Mouse (Mus musculus): ENCODE results near the gene Slc25a43.
"Not testable (repeated sequence)": the region's sequence is repeated elsewhere in the genome, so short reads cannot be mapped to it uniquely, and the experiment has no call there.

The Slc25a43 gene

DNA sequence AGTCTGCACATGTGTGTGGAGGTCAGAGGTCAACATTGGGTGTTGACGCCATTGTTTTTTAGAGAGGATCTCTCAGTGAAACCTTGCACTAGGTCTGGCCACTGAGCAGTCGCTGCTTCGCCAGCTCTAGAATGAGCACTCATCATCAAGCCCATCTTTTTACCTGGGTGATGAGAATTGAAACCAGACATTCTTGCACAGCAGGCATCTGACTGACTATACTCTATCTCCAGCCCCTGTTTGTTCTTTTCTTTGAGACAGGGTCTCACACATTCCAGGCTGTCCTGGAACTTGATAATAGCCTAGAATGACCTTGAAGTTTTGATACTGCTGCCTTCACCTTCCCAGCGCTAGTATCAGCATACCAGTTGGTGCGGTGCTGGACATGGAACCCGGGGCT is 29.1 kb downstream of the Slc25a43 start:
- intact Hi-C loops (cut with DNase I): no loop called here

DNA sequence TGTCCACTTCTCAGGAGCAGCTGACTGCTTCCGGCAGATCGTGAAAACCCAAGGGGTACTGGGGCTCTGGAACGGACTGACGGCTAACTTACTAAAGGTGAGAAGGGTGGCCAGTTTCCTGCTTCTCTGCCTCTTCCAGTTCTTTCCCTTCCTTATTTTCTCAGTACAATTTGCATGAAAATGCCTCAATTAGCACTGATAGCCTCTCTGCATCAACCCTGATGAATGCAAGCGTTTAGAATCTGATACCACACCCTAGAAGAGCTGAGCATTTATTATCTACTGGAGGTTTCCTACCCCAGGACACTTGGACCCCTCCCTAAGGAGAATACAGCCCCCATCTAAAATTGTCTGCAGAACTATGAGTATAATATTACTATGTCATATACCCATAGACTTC is 32.1 kb downstream of the Slc25a43 start:
- intact Hi-C loops (cut with DNase I): no loop called here

DNA sequence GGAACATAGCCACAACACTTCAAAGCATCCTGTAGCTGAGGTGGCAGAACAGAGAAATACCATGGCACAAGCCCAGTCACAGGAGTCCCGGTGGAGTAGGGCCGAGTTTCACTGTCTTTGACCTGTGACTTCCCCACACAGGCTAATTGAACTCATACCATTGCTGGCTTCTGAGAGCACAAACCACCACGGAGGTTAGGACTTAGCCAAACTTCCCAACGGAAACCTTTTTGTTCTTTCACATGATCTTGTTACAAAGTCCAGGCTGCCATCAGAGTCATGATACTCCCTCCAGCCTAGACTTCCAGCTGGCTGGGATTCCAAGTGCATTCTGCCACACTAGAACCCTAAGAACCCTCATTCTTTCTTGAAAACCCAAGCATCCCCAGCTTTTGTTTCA is 34.2 kb downstream of the Slc25a43 start:
- intact Hi-C loops (cut with DNase I): no loop called here

DNA sequence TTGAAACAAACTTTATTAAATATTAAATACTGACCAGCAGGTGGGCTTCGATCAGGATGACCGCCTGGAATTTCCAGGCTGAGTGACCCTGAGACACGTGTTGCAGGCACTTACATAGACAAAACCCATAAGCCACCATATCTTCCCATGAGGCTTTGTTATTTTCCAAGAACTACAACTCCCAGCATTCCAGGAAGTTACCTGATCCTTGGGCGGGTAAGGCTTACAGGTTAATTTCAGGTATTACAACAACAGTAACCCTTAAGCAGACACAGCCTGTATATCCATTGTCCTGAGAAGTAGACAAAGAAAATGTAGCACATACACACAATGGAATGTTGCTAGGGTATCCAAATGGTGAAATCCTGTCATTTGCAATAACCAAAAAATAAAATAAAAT is 45.9 kb downstream of the Slc25a43 start:
- intact Hi-C loops (cut with DNase I): no loop called here

DNA sequence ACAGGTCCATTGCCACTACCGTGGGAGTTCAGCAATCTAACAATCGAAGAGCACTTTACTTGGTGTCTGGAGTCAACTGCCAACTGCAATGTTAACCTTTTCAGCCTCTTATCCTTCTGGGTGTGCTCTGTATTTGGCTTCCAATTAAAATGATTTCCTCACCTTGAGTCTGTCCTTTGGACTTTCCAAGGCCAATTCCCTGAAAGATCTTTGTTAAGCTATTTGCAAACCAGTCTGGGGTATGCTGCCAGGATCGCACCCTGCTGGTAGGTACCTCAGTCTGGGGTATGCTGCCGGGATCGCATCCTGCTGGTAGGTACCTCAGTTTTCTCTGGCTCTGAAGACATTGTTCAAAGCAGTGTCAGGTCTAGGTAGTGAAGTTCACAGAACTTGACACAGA is 51.1 kb downstream of the Slc25a43 start:
- intact Hi-C loops (cut with DNase I): no loop called here

DNA sequence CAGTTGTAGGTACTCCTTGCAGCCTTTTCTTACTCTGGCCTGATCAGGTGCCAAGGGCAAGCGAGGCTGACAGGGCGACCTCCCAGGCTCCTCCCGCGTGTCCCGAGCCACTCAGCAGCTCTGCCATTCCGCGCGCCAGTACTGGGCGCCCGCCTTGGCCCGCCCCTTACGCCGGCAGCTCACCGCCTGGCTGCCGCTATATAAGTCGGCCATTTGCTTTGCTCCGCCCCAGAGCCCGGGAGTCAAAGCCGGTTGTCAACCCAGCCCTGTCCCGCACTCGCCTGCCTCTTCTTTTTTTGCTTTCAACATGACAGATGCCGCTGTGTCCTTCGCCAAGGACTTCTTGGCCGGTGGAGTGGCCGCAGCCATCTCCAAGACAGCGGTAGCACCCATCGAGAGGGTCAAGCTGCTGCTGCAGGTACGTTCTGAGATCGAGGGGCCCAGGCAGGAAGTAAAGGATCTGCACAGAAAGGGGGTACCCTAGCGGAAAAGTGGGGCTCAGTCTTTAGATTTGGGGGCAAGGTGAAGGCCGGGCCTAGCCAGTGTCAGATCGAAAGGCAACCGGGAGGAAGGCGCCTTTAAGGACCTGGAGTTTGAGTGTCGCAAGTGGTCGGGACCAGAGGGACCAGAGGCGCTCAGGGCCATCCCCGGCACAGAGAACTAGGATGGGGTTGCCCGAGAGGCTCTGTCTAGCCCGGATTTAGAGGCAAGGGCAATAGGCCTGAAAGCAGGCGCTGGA is 52.1 kb downstream of the Slc25a43 start, which contains the start of gene Slc25a5:
Slc25a5 (plus strand) TSS at position 228 of the 739 bp plus-strand sequence.
- intact Hi-C loops (cut with DNase I): no loop called here

DNA sequence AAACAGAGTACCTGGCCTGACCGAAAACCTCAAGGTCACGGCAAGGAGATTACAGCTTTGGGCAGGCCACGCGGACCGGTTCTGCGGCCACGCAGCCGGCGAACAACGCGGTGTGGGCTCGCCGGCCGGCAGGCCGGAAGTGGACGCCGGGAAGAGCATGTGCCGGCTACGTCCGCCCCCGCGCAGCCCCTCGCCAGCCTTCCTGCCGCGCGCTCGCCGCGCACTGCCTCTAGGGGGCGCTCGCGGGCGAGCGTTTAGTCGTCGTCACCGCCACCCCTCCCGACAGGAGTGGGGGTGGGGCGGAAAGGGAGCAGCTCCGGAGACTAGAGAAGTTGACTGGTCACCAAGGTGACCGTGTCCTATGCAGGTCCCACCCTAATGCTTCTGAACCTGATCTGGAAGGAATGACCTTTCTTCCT is 52.7 kb downstream of the Slc25a43 start:
- intact Hi-C loops (cut with DNase I): no loop called here

DNA sequence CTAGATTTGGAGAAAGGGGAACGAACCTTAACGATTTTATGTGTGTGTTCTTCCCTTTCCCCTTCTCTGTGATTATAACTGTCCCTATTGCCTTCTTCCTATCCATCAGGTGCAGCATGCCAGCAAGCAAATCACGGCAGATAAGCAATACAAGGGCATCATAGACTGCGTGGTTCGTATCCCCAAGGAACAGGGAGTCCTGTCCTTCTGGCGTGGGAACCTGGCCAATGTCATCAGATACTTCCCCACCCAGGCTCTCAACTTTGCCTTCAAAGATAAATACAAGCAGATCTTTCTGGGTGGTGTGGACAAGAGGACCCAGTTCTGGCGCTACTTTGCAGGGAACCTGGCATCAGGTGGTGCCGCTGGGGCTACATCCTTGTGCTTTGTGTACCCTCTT is 53.3 kb downstream of the Slc25a43 start:
- intact Hi-C loops (cut with DNase I): not testable (repeated sequence)

DNA sequence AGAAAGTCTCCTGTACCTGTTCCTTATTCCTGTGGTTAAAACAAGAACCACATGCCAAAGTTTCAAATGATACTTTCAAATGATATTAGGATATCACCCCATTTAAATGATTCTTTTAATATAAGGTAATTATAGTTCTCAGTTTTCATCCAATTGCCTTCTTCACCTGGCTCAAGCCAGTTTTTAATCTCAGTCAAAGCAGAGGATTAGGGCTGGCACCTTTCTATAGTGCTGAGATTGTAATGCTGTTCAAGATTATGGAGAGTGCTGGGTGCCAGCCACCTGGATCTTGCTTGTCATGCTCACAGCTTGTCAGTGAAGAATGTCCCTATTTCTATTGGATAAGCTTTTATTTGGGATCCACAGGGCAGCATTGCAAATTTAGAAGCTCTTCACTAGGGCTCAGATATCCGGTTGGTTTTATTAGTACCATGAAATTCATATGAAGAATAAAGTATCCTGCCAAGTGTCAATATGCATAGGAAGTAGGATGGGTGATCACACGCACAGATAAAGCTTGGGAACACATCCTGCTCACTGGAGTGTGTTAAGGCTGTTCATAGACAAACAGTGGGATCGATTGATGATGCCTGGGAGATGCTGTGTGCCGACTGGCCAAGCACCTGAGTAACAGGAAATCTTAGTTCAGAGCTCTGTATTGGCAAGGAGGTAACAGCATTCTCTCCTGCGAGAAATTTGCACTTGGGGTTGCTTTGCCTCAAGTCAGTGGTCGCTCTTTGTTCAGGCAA is 55.8 kb downstream of the Slc25a43 start:
- intact Hi-C loops (cut with DNase I): no loop called here

DNA sequence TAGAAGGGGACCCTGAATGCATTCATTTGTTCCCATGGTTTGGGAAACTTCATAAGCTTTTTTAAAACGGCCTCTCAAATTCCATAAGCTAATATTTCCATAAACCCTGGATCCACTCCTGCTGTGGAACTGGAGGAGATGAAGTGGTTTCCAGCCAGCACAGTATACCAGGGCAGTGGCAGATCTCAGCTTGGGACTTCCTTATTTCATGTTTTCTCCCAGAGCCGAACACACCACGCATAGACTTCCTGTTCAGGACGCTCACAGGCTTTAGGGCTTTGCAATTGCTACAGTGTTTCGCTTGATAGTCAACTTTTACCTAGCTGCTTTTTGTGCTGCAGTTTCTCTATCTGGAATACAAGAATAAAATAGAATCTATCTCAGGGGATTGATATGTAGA is 59.7 kb downstream of the Slc25a43 start:
- intact Hi-C loops (cut with DNase I): no loop called here

DNA sequence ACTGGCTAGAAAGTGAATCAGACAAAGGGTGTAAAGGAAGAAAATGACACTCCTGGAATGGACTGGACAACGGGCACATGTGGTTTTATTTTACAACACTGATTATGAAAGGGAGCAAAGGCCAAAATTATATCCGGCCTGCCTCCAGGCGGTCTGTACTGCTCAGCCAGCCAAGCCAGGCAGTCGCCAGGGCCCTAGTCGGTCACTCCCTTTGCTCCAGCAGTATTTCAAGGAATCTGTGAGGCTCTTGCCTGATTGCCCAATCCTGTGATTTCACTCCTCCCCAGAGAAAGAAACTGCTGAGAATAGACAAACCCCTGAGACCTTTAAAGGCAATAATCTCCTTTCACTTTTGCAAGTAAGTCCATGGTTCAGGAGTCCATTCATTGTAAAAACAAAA is 60.7 kb downstream of the Slc25a43 start:
- intact Hi-C loops (cut with DNase I): no loop called here

DNA sequence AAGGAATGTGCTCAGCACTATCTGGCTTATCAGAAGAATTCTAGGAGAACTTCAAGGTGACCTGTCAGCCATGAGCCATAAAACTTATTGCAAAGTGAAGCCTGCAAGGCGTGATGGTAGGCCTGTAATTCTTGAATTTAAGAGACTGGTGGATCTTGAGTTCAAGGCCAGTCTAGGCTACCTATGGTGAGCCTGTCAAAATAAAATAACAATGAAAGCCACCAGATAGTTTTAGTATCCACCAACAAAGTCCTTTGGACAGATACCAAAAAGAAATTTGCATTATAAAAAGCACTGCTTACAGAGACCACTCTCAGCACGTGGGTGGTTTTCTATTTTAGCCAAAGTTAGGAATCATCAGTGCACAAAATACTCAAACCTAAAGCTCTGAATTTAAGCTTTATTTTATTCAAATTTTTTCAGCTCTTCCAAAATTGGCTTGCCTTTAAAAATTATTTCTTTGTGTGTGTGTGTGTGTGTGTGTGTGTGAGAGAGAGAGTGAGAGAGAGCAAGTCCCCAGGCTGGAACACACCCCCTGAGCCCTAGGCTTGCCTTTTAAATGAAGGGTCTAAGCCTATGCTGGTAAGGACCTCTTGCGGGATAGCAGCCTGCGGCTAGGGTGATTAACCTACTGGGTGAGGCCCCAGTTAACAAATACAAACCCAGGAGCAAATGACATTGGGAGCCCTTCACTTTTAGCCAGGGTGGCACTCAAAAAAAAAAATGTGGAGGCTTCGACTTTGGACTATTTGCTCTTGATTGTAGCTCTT is 62.2 kb downstream of the Slc25a43 start:
- intact Hi-C loops (cut with DNase I): no loop called here

DNA sequence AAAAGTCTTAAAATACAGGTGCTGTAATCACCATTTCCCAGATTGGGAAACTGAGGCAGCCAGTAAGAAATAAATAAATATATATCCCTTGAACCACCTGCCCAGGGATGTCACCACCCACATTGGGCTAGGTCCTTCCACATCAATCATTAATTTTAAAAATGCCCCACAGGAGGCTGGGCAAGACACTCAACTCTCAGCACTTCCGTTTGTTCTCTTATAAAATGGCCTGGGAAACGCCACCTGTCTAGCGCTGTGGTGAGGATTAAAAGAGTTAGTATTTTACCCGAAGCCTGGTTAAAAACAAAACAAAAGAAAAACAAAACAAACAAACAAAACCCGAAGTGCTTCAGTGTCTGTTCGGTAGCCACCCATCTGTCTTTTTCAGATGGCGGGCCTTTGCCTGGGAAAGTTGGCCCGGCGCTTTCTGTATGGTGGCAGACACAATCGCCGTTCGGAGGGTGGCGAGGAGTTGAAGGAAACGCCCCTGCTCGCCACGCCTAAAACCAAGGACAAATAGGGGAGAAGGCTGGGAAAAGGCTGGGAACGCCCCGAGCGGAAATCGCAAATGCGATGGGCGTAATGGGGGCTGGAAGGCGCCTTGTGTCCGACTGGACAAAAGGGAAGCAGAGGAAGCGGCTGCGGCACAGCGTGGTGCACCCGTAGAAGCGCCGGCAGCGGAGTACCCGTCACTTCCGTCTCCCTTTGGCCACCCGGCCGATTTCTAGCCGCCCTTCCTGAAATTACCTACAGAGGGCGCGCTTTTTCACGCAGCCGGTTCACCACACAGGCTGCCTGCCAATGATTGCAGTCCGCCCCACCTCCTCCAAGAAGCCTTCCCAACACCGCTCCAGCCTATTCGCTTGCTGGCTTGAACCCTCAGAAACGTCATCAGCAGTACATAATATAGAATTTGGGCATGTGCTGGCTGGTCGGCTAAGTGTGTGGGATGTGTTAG is 64.2 kb downstream of the Slc25a43 start:
- intact Hi-C loops (cut with DNase I): no loop called here

DNA sequence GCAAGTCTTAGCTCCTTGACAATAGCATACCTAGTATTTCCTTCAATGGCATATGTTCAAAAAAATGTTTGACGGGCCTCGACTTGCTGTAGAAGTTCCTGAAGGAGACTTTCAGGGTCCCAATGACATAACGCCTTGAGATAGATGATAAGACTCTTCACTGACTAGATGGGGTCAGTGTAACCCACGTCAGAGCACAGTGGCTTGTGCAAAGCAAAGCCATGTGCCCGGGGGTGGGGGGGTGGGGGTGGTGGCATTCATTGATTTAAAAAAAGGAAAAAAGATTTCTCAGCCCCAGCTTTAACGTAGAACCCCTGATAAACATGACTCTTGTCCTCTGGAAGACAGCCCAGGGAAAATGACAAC is 64.8 kb downstream of the Slc25a43 start:
- intact Hi-C loops (cut with DNase I): no loop called here

DNA sequence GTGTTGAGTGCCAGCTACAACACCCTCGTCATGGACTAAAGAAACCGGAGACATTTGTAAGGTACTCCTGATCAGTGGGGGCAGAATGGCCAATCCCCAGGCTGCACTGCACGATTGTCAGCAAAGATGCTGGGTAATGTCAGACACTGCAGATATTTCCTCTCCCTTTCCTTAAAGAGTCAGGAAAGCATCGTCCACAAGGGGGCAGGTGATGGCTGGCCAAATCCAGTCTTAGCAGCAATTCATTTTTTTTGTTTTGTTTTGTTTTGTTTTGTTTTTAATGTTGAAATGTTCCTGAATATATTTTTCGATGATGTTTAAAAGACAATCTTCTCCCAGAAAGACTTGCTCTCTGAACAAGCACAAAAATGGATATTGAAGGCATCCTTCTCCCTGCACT is 67.9 kb downstream of the Slc25a43 start:
- intact Hi-C loops (cut with DNase I): loop anchor here (5.0 kb wide), 1 partner anchor 49 kb away; no protein-coding TSS in a partner anchor

DNA sequence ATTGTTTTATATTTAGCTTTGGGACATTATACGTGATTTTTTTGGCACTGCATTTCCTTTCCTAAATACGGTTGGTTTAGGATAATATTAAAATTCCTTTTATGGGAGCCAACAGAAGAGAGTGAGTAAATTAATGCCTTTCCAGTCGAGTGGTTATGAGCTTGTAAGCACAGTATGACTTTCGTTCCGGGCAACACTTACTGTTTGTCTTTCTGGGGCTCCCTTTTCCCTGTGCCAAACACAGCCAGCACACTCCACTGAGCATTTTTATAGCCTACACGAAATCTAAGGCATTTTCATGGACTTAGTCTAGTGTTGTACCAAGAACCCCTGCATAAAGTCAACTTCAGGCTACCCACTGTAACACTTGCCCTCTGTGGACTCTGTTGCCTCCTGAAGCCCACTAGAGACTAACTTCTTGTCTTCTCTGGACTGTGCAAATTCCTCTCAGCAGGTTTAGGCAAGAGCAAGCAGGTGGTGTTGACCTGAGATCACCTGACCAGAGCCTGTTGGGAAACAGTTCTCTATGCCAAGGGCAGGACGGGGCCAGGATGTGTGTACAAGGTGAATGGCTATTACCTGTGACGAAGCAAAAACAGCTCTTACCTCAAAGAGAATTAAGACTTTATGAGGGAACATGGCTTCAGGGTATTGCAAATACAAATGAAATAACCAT is 70.8 kb downstream of the Slc25a43 start:
- intact Hi-C loops (cut with DNase I): loop anchor here (5.0 kb wide), 1 partner anchor 52 kb away; no protein-coding TSS in a partner anchor

DNA sequence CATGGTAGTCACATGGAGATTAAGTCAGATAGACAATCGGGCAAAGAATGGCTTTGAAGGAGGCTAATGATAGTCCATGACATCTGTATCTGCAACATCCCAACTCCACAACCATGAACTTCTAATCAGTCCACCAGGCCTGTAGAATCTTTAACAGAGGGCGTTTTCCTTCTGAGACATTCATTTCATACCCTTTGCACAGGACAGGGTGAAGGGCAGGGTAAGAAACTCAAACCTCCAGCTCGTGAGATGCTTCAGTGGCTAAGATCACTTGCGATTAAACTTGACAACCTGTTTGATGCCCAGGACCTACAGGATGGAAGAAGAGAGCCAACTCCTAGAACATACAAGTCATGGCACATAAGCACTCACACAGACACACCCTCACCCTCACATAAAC is 71.6 kb downstream of the Slc25a43 start:
- intact Hi-C loops (cut with DNase I): no loop called here

DNA sequence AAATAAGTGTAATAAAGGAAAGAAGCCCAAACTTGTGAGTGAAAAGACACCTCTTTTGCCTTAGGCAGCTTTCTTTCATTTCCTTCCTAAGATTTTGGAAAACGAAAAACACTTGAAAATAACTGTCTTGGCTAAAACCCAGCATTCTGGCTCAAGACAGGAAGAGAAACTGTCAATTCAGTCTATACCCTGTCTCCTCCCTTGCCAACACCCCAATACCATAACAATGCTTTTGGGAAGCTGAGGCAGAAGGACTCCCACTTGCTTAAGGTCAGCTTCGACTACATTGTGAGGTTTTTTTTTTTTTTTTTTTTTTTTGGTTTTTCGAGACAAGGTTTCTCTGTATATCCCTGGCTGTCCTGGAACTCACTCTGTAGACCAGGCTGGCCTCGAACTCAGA is 72.0 kb downstream of the Slc25a43 start:
- intact Hi-C loops (cut with DNase I): no loop called here

DNA sequence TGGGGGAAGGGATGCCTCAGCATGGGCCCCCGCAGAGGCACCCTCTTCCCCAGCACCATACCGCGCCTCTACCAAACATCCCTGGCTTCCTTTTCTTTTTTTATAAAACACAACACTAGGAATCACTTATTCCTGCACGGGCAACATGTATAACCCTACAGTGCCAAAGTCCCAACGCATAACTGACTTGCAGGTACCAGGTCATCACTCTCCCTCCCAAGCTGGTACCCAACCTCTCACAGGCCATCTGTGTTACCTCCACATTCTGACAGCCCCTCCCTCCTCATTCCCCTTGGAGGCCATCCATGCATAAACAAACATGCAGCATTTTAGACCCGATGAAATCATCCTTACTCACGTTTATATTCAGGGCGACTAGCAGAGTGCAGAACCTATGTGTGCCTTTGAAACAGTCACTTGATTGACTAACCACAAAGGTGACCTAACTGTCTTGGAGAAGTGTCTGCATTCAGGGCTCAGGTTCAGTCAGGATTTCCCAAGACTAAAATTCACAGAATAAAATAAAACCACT is 73.0 kb downstream of the Slc25a43 start:
- intact Hi-C loops (cut with DNase I): no loop called here

DNA sequence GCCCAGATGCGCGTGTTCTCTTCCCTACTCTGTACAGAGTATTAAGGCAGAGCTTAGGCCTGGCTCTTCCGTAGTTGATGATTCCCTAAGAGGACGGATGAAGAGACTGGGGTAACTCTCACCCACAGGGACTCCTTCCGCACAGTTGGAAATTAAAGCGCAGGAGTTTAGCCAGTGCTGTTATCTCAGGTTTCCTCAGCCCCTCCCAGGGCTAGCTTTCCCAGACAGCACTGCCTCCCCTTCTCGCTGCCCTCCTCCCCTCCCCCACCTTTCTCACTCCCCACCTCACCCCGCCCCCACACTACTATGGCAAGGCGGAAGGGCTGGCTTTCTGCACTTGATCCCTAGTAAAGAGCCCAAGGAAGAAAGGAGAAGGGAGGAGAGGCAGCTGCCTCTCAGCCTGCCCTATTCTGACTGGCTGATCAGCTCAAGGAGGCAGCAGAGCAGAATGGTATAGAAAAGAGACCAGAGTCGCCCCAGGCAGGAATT is 73.5 kb downstream of the Slc25a43 start:
- intact Hi-C loops (cut with DNase I): no loop called here
